Mouse (Mus musculus) CH12.LX (cell line): Measurements from ENCODE around the gene Eif2d. TPM values are rescaled to one million over a fixed set of nuclear protein-coding genes. Genes with fewer than 3 reads are reported as not detected.

Source experiments
- DNase-seq: peaks from one replicate; pipeline ENCODE4 v3.0.0-alpha.2; 2013; ENCODE audit errors: extremely low read depth
- H3K27ac ChIP-seq: 2 replicates; pipeline ENCODE4 v1.5.1; 2012; ENCODE audit warnings: low read depth, mild to moderate bottlenecking, control low read depth, moderate library complexity; ENCODE audit not compliant: insufficient read depth
- H3K27me3 ChIP-seq: replicated peaks from 2 replicates; pipeline ENCODE3; 2012; ENCODE audit warnings: inconsistent platforms
- H3K36me3 ChIP-seq, 2 experiments: replicated peaks in 1 of 2; 2 replicates each; pipeline versions ENCODE3 to v1.6.1; 2012; ENCODE audit warnings: inconsistent platforms in 1 of 2, low read length in 1 of 2, mild to moderate bottlenecking in 1 of 2, mixed read lengths in 1 of 2, moderate library complexity in 1 of 2; ENCODE audit not compliant: control insufficient read depth in 1 of 2, insufficient read depth in 1 of 2
- H3K4me1 ChIP-seq, 2 experiments: 2 replicates each; pipeline ENCODE4 v1.6.1; 2012; ENCODE audit warnings: inconsistent platforms in 1 of 2, moderate library complexity in 1 of 2; ENCODE audit not compliant: insufficient read depth in 2 of 2, control insufficient read depth in 1 of 2
- H3K4me2 ChIP-seq: 2 replicates; pipeline ENCODE4 v1.6.1; 2012; ENCODE audit warnings: low read depth, mild to moderate bottlenecking, control low read depth; ENCODE audit not compliant: poor library complexity, insufficient read depth, severe bottlenecking
- H3K4me3 ChIP-seq, 3 experiments: fragments of 150-350 bp in 1 of 3; sonication (generic) in 1 of 3; replicated peaks in 1 of 3; 2 replicates each; pipeline versions ENCODE3 to v1.5.1; 2011 to 2012; ENCODE audit warnings: low read depth in 2 of 3, low read length in 2 of 3, mild to moderate bottlenecking in 2 of 3, moderate library complexity in 2 of 3, control low read depth in 1 of 3, improper control_type of control experiment in 1 of 3, inconsistent platforms in 1 of 3, mixed read lengths in 1 of 3; ENCODE audit not compliant: poor library complexity in 1 of 3
- H3K79me2 ChIP-seq: replicated peaks from 2 replicates; pipeline ENCODE4 v1.6.1; 2012; ENCODE audit warnings: mild to moderate bottlenecking, moderate library complexity; ENCODE audit not compliant: control insufficient read depth, poor library complexity, insufficient read depth, severe bottlenecking; ENCODE audit errors: extremely low read depth
- H3K9ac ChIP-seq: 2 replicates; pipeline ENCODE4 v1.6.1; 2012; ENCODE audit warnings: low read depth, mild to moderate bottlenecking, control low read depth, moderate library complexity; ENCODE audit not compliant: insufficient read depth
- H3K9me3 ChIP-seq: replicated peaks from 2 replicates; pipeline ENCODE3; 2012; ENCODE audit warnings: low read length, inconsistent platforms, mixed read lengths
- BHLHE40 ChIP-seq: IDR thresholded peaks from 2 replicates; pipeline ENCODE4 v1.6.1; 2011; ENCODE audit warnings: mild to moderate bottlenecking, low read depth, low read length, improper control_type of control experiment
- CHD1 ChIP-seq: IDR thresholded peaks from 2 replicates; pipeline ENCODE4 v1.6.1; 2012; ENCODE audit warnings: low read depth, low read length, improper control_type of control experiment, inconsistent platforms
- E2F4 ChIP-seq: IDR thresholded peaks from 2 replicates; pipeline ENCODE4 v1.6.1; 2011; ENCODE audit warnings: low read depth, low read length, improper control_type of control experiment; ENCODE audit not compliant: insufficient replicate concordance
- EP300 ChIP-seq: IDR thresholded peaks from 2 replicates; pipeline ENCODE4 v1.6.1; 2011; ENCODE audit warnings: low read length, improper control_type of control experiment
- ETS1 ChIP-seq: conservative IDR thresholded peaks from 2 replicates; pipeline ENCODE4 v1.6.1; 2012; ENCODE audit warnings: low read depth, mild to moderate bottlenecking, inconsistent platforms, low read length, improper control_type of control experiment, moderate library complexity
- GABPA ChIP-seq: IDR thresholded peaks from 2 replicates; pipeline ENCODE4 v1.6.1; 2012; ENCODE audit warnings: low read depth, low read length, improper control_type of control experiment, inconsistent platforms; ENCODE audit not compliant: insufficient replicate concordance
- HCFC1 ChIP-seq: IDR thresholded peaks from 2 replicates; pipeline ENCODE4 v1.6.1; 2012; ENCODE audit warnings: low read depth, mild to moderate bottlenecking, inconsistent platforms, low read length, improper control_type of control experiment
- JUN ChIP-seq: IDR thresholded peaks from 2 replicates; pipeline ENCODE4 v1.6.1; 2011; ENCODE audit warnings: low read depth, mild to moderate bottlenecking, low read length, improper control_type of control experiment, moderate library complexity; ENCODE audit not compliant: insufficient read depth
- JUND ChIP-seq: conservative IDR thresholded peaks from 2 replicates; pipeline ENCODE4 v1.6.1; 2011; ENCODE audit warnings: low read depth, low read length, improper control_type of control experiment
- KAT2A ChIP-seq: IDR thresholded peaks from 2 replicates; pipeline ENCODE4 v1.6.1; 2012; ENCODE audit warnings: low read length, improper control_type of control experiment, inconsistent platforms; ENCODE audit not compliant: insufficient replicate concordance
- MAFK ChIP-seq: IDR thresholded peaks from 2 replicates; pipeline ENCODE4 v1.6.1; 2011; ENCODE audit warnings: low read length, improper control_type of control experiment; ENCODE audit not compliant: insufficient replicate concordance
- MAX ChIP-seq: IDR thresholded peaks from 2 replicates; pipeline ENCODE4 v1.6.1; 2011; ENCODE audit warnings: low read length, improper control_type of control experiment
- MEF2A ChIP-seq: IDR thresholded peaks from 2 replicates; pipeline ENCODE4 v1.6.1; 2014; ENCODE audit warnings: low read depth, mild to moderate bottlenecking, inconsistent platforms, low read length, improper control_type of control experiment, borderline replicate concordance
- MYC ChIP-seq: IDR thresholded peaks from 2 replicates; pipeline ENCODE4 v1.6.1; 2011; ENCODE audit warnings: low read depth, mild to moderate bottlenecking, improper control_type of control experiment, low read length
- NELFE ChIP-seq: IDR thresholded peaks from 2 replicates; pipeline ENCODE4 v1.6.1; 2011; ENCODE audit warnings: low read depth, low read length, improper control_type of control experiment
- NRF1 ChIP-seq: IDR thresholded peaks from 2 replicates; pipeline ENCODE4 v1.6.1; 2014; ENCODE audit warnings: low read depth, mild to moderate bottlenecking, inconsistent platforms, low read length, improper control_type of control experiment, moderate library complexity
- POLR2A ChIP-seq: IDR thresholded peaks from 2 replicates; pipeline ENCODE4 v1.6.1; 2011; ENCODE audit warnings: low read depth, mild to moderate bottlenecking, improper control_type of control experiment, low read length
- POLR2AphosphoS2 ChIP-seq: IDR thresholded peaks from 2 replicates; pipeline ENCODE4 v1.6.1; 2011; ENCODE audit warnings: low read depth, low read length, improper control_type of control experiment
- RCOR1 ChIP-seq: conservative IDR thresholded peaks from 2 replicates; pipeline ENCODE4 v1.6.1; 2012; ENCODE audit warnings: low read depth, mild to moderate bottlenecking, inconsistent platforms, low read length, improper control_type of control experiment
- SIN3A ChIP-seq: IDR thresholded peaks from 2 replicates; pipeline ENCODE4 v1.6.1; 2012; ENCODE audit warnings: low read length, improper control_type of control experiment, inconsistent platforms
- TBP ChIP-seq: conservative IDR thresholded peaks from 2 replicates; pipeline ENCODE4 v1.6.1; 2011; ENCODE audit warnings: low read depth, low read length, improper control_type of control experiment
- TCF12 ChIP-seq: IDR thresholded peaks from 2 replicates; pipeline ENCODE4 v1.6.1; 2014; ENCODE audit warnings: low read depth, mild to moderate bottlenecking, inconsistent platforms, low read length, improper control_type of control experiment
- UBTF ChIP-seq: IDR thresholded peaks from 2 replicates; pipeline ENCODE4 v1.6.1; 2012; ENCODE audit warnings: low read depth, mild to moderate bottlenecking, inconsistent platforms, low read length, improper control_type of control experiment, moderate library complexity
- USF1 ChIP-seq: IDR thresholded peaks from 2 replicates; pipeline ENCODE4 v1.6.1; 2014; ENCODE audit warnings: low read depth, mild to moderate bottlenecking, inconsistent platforms, low read length, improper control_type of control experiment
- ZC3H11A ChIP-seq: IDR thresholded peaks from 2 replicates; pipeline ENCODE4 v1.6.1; 2012; ENCODE audit warnings: low read depth, mild to moderate bottlenecking, inconsistent platforms, low read length, improper control_type of control experiment
- ZKSCAN1 ChIP-seq: IDR thresholded peaks from 2 replicates; pipeline ENCODE4 v1.6.1; 2012; ENCODE audit warnings: low read depth, inconsistent platforms, low read length, improper control_type of control experiment, borderline replicate concordance
- ZMIZ1 ChIP-seq: IDR thresholded peaks from 2 replicates; pipeline ENCODE4 v1.6.1; 2012; ENCODE audit warnings: low read depth, mild to moderate bottlenecking, inconsistent platforms, low read length, improper control_type of control experiment
- ZNF384 ChIP-seq: IDR thresholded peaks from 2 replicates; pipeline ENCODE4 v1.6.1; 2012; ENCODE audit warnings: low read depth, low read length, improper control_type of control experiment, inconsistent platforms
- dilution Hi-C: fragments of 300-500 bp; cut with MboI; formaldehyde crosslinking; loops from 2 replicates; pipeline ENCODE4 v1.14.3; 2020; ENCODE audit warnings: low sequenced_read_pairs; ENCODE audit not compliant: extremely low pct_unique_long_range_greater_than_20kb, extremely low pct_ligation_motif_present
- in situ Hi-C: fragments of 300-500 bp; cut with MboI; formaldehyde crosslinking; loops from 3 replicates; pipeline ENCODE4 v1.14.3; 2019; ENCODE audit warnings: low sequenced_read_pairs, low pct_ligation_motif_present, low pct_unique_long_range_greater_than_20kb, mixed read lengths
- polyA plus RNA-seq: library from polyadenylated mRNA; unstranded; fragments of >175 nt; gene quantifications from 2 replicates; pipeline ENCODE4 v1.2.1, GENCODE M21; 2012; ENCODE audit warnings: low read depth; ENCODE audit not compliant: insufficient read length
- total RNA-seq, 2 experiments: library from RNA; depleted of rRNA; stranded (reverse); fragments of 300-350 nt in 1 of 2; fragments of >200 nt in 1 of 2; gene quantifications; 2 replicates each; pipeline ENCODE4 v1.2.3; 2012 to 2014

The Eif2d gene
- total and polyA plus RNA-seq, 3 experiments, result 46.9 to 57.2 (median 53.0) TPM

DNA sequence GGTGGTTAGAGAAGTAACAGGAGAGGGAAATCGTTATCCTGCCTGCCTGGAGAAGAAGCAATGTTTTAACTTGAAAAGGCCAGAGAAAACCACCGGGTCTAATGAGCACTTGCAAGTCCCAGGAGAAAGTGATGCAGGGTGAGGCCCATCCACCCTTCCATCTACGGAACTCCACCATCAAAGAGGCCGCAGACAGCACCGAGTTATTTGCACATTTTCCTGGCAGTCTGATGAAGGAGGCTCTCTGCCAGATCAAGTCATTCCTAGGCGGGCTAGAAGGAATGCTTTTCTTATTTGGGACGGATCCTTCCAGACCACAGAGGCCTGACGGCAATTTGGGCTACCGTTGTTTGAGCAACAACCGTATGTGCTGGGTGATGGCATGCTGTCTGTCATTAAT, 47.6 kb downstream of the Eif2d start:
- no peak overlapping the region for H3K4me2 ChIP-seq
- H3K27ac ChIP-seq, result no peak overlapping the region
- dilution Hi-C loops, result no loop called here
- H3K9ac ChIP-seq, result no peak overlapping the region
- peaks cover 38 to 70% of the 10 kb centered on the region in 2 experiments for H3K4me1 ChIP-seq
- H3K79me2 ChIP-seq, result peaks cover 10% of the 10 kb centered on the region
- no peak for DNase-seq
- no peaks in the 10 kb centered on the region for H3K9me3 ChIP-seq
- in situ Hi-C loops, result no loop called here
- peaks cover 2 to 15% of the 10 kb centered on the region in 2 experiments for H3K36me3 ChIP-seq
- H3K27me3 ChIP-seq, result no peaks in the 10 kb centered on the region
- no peak for TF ChIP-seq ETS1
- TF ChIP-seq GABPA, result no peak
- TF ChIP-seq JUND, result no peak
- TF ChIP-seq KAT2A, result no peak
- no peak for TF ChIP-seq MEF2A
- TF ChIP-seq E2F4, result no peak
- TF ChIP-seq UBTF, result no peak
- no peak for TF ChIP-seq EP300
- TF ChIP-seq TCF12, result no peak
- no peak for TF ChIP-seq MAX
- TF ChIP-seq BHLHE40, result no peak
- no peak for TF ChIP-seq USF1
- TF ChIP-seq TBP, result no peak
- no peak for TF ChIP-seq MAFK
- no peak for TF ChIP-seq ZKSCAN1
- no peak for TF ChIP-seq SIN3A
- TF ChIP-seq POLR2A, result no peak
- no peak overlapping the region for H3K4me3 ChIP-seq

DNA sequence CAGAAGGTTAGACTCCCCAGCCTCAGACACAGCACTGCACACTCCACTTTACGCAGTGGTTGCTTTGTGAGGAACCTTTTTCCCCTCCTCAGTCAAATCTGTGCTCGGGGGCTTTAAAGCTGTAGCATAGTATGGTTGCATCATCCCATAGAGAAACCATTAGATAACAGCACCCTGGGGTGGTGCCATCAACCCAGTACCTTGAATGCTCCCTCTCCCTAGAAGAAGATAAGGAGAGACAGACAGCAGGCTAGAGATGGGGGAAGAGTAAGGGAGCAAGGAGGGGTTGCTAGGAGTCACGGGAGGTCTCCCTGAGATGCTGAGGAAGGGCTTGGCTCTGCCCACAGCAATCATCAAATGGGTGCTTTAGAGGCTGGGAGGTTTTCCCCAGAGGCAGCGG, 48.4 kb downstream of the Eif2d start:
- no peak overlapping the region for H3K27ac ChIP-seq
- dilution Hi-C loops, result no loop called here
- no peak for TF ChIP-seq ZKSCAN1
- TF ChIP-seq RCOR1, result no peak
- no peak for TF ChIP-seq NELFE
- TF ChIP-seq GABPA, result no peak
- TF ChIP-seq ZMIZ1, result no peak
- no peak for TF ChIP-seq HCFC1
- no peak for TF ChIP-seq MAX
- TF ChIP-seq BHLHE40, result no peak
- no peak for TF ChIP-seq ZNF384
- no peak for TF ChIP-seq MYC
- TF ChIP-seq CHD1, result no peak
- TF ChIP-seq POLR2AphosphoS2, result no peak
- no peak for TF ChIP-seq TBP
- TF ChIP-seq USF1, result no peak
- no peak for TF ChIP-seq NRF1
- TF ChIP-seq ZC3H11A, result no peak
- TF ChIP-seq JUN, result no peak
- TF ChIP-seq ETS1, result no peak
- no peak for TF ChIP-seq TCF12
- H3K9me3 ChIP-seq, result no peaks in the 10 kb centered on the region
- DNase-seq, result no peak
- no peak overlapping the region for H3K9ac ChIP-seq
- H3K27me3 ChIP-seq, result no peaks in the 10 kb centered on the region
- in situ Hi-C loops, result no loop called here
- peaks cover 38 to 63% of the 10 kb centered on the region in 2 experiments for H3K4me1 ChIP-seq
- H3K36me3 ChIP-seq, result peaks cover 0 to 9% of the 10 kb centered on the region in 2 experiments
- H3K4me3 ChIP-seq, result no peak overlapping the region
- H3K4me2 ChIP-seq, result no peak overlapping the region
- peaks cover 8% of the 10 kb centered on the region for H3K79me2 ChIP-seq
